Mouse (Mus musculus): ENCODE data around the gene Arhgef16.

GRCm38 (mm10) chr4:154246115-154247040, 55.1 kb downstream of the Arhgef16 start:
- TF ChIP-seq CTCF (IDR thresholded peaks at IDR 0.05; ENCODE audit: extremely low read depth, insufficient read depth, low read length), result peak; percentile 86
- TF ChIP-seq POLR2A (IDR thresholded peaks at IDR 0.05; ENCODE audit: extremely low read depth, insufficient read depth, low read length), result no peak

All from cortical plate, adult 2 months (tissue).